Mouse (Mus musculus) kidney, postnatal 10 days (tissue): ENCODE data around the gene Cers6.

Experiments used
- DNase-seq: peaks from one replicate; pipeline ENCODE4 v3.0.0; 2021; ENCODE audit warnings: mixed read lengths

Cers6 gene

DNA sequence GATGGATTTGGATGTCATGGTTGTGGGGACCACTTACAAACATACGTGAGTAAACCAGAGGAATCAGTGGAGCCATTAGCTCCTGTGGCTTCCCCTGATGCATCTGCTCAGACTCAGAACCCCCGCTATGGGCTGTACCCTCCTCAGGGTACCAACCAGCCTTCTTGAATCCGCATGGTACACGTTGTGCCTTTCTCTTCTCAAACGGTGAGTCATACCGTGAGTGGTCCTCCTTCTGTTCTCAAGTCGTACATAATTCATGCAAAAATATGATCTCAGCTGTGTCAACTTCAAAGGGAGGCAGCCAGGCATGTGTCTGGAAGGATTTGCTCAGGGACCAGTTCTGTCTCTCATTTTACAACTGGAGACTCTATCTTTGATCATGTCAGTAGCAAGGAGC is 23.3 kb downstream of the Cers6 start:
- no peak for DNase-seq

DNA sequence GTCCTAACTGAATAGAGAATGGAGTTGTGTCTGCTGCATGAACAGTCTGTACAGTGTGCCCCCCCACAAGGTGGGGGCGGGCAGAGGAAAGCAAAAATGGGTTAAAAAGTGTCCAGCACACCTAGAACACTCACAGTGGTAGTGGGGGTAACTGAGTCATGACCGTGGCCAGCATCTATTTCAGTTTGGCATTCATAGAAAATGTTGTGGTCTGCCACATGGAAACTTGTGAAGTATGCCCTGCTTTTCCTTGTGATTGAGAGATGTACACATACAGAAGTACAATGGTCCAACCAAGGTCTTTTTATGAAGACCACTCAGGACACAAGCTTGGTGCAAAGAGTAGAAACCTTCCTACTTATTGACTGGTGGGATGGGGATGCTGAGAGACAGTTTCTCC is 24.0 kb downstream of the Cers6 start:
- no peak for DNase-seq

DNA sequence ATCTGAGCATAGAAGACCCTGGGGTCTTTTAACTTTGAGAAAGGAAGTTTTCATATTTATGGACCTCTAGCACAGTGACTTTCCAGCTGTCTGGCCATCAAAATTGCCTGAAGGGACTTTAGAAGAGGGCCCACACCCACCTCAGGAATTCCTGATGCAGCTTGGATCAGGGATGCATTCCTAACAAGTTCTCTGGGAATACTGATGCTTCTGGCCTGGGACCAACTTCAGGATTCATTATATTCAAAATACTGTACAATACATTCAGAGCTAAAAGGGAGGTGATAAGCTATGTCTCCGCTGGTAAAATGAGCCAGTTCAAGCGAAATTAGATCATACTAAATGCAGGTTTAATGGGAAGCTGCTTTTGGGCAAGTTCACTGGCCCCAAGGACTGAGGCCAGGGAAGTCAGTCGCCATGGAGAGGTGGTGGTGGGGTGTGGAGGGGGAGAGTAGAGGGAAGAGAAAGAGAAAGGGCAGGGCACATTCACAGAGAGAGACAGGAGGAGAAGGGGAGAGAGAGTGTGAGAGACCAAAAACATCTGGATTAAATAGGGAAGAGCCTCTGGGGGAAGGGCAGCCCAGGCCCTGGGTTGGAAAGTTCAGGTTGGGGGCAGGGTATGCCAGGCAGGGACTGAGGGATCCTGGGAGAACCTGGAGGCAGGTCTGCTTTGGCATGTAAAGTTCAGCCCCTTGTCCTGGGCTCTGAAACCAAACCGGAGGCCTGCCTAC is 24.7 kb downstream of the Cers6 start:
- DNase-seq = peak; percentile 58

DNA sequence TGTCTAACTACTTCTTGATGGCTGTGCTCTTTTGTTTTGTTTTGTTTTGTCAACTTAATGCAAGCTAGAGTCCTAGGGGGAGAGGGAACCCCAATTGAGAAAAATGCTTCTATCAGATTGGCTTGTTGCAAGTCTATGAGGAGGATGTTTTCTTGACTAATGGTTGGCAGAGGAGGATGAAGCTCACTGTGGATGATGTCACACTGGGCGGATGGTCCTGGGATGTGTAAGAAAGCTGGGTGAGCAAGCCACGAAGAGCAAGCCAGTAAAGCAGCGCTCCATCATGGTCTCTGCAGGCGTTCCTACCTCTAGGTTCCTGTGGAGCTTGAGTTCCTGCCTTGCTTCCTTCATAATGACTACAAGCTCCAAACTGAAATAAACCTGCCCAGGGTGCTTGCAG is 25.4 kb downstream of the Cers6 start:
- DNase-seq = no peak

DNA sequence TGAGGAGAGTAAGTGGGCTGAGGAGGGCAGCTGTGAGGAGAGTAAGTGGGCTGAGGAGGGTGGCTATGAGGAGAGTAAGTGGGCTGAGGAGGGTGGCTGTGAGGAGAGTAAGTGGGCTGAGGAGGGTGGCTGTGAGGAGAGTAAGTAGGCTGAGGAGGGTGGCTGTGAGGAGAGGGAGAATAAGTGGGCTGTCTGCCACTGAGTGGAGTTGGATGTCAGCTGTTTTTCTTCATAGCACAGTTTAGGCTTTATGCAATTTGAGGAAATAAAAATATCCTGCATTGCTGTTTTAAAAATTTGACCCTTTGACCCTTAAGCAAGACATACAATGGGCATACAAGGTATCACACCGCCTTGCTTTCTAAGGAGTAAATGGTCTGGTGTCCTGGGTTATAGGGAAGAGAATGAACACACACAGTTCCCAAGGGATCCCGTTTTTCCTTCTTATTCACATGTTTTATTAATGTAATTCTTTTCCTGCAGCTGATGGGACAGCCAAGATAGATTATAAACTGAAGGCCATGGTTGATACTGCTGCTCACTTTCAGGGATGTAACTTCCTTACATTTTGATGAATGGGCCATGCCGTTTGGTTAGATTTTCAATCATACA is 27.0 kb downstream of the Cers6 start:
- DNase-seq = peak; percentile 37

DNA sequence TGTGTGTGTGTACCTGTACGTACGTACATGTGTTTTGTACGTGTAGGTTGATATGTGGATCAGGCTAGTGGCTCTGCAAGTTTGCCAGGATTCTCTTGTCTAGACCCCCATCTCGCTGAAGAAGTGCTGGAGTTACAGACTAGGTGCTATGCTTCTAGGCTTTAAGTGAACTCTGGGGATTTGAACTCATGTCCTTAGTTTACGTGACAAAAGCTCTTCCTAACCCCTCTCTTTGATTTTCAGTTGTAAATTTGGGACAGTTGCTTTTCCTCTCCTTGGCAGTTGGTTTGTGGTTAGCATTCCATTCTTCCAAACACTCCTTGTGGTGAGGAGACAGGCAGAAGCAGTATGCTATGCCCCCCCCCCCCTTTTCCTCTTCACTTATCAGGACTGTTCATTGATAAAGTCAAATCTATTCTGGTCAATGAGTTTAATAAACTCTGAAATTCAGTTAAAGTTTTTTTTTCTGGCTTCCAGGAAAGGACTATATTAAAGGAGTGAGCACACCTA is 28.5 kb downstream of the Cers6 start:
- no peak for DNase-seq

DNA sequence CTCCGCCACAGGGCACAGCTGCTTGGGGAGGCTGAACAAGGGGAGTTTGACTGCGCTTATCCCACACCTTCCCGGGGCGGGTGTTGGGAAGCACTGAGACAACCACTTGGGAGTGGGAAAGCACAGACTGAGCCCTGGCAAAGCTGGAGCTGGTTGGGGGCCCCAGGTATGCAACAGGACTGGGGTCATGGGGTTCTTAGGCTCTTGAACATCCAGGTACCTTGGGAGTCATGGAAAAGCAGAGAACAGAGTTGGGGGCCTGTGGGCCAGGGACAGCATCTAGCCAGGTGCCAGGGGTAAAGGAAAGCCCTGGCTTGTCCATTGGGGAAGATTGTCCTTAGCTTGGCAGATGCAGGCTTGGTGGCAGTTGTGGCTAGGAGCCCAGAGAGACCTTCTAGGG is 31.2 kb downstream of the Cers6 start:
- DNase-seq = no peak

DNA sequence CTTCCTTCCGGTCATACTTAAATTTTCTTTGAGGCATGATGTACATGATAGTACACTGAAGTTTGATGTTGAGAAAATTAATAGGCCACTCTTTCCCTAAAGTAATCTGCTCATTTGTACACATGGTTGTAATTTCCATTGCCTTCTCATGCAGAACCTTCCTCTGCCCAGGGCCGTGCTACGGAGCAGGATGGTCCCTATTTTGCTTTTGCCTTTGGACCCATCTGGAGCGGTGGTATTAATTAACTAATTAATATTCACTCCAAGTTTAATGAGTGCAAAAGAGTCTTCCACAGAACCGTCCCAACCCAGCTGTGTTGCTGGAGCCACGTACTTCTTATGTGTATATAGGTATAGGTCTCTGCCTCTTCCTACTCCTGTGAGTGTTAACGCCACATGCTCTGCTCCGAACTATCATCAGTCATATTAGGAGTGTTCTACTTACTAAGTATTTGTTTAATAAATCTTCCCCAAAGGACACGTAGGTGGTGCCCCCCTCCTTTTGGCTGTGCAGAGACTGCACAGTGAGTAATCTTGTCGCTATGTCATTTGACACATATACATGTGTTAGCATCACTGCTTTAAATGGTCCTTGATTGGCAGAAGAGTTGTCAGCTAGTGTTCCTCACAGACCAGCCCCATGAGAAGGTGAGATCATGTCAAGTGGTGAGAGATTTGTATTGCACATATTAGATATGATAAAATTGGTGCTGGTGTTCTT is 34.0 kb downstream of the Cers6 start:
- DNase-seq = no peak

DNA sequence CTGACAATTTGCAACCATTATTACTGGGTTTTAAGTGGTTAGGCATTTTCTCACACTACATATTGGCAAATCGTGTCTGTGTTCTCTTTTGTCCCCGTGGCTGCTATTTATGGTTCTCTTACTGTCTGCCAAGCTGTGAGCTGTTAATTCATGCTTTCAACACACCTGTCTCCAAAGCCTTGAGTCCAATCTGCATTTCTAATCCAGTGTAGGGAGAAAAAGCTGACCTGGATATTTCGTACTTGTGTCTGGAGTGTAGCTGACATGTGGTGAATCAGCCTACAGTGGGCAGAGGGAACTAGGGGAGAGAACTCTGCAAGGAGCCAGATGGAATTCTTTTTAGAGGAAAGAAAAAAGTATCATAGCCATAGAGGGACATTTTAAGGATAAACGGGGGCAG is 35.0 kb downstream of the Cers6 start:
- DNase-seq = no peak

DNA sequence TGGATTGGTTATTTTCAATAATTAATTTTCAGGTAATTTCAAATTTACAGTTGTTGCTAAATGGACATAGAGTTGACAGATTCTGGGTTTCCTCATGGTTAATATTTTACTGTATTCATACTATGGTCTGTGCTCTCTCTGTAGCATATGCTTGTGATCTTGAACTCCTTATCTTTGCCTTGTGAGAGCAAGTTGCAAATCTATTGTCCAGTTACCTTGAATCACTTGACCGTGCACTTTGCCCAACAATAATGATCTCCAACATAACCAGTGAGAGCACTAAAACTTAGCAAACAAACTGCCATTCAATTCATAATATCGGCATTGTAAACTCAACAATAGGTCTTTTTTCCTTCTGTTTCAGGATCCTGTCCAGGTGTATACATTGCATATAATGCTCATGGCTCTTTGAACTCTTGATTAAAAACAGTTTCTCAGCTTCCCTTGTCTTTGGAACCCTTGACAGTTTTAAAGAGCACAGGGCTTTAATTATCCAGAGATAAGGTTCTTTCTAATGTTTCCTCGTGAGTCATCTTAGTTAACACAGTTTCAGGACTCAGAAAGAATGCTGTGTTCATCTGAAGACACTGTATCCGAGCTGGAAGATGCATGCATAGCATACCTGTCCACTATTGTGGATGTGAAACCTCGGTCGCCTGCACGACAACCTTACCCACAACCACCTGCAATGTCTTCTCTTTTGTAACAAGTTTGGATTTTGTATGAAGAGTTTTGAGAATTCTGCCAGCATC is 38.7 kb downstream of the Cers6 start:
- DNase-seq = no peak

DNA sequence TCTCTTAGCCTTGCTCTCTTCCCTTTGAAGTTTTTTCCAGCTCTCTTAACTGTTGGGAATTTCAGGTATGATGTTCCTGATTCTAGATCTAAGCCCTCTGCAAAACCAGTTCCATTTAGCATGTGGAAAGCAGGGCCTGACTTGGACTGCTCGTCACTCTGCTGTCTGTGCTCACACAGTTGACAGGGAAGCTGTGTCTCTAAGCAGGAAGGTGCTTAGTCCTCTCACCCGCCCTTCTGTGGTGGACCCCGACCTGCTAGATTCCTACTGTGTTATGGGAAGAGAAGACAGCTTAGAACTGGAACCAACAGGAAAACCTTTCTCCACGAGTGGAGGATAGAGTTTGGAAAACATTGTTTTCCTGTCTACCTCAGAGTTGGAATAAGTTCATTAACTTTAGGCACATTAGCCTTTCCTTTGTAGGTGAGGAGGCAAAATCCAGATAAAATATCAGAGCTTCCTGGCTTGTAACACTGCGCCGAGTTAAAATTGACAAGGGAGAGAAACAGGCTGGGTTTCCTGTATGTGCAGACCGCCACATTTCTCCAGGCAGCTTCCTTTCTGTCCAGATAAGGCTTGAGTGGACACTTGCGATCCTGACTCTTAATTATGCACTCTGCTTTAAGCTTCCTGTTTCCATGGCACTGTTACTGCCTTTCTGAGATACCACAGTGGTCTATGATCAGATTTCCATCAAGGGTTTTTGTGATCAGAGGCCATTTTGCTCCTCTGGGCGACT is 39.6 kb downstream of the Cers6 start:
- no peak for DNase-seq

DNA sequence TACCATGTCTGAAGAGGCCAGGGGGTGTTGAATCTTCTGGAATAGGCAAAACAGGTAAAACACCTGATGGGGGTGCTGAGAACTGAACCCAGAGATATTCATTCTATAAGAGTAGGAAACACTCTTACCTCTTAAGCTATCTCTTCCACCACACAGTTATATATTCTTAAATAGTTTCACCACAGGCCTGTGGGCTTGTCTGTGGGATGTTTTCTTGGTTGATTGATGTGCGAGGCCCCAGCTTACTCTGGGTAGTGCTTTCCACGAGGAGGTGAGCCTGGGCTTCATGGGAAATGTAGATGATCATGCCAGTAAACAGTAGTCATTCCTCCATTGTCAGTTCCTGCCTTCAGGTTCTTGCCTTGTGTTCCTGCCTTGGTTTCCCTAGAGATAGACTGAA is 40.5 kb downstream of the Cers6 start:
- no peak for DNase-seq

DNA sequence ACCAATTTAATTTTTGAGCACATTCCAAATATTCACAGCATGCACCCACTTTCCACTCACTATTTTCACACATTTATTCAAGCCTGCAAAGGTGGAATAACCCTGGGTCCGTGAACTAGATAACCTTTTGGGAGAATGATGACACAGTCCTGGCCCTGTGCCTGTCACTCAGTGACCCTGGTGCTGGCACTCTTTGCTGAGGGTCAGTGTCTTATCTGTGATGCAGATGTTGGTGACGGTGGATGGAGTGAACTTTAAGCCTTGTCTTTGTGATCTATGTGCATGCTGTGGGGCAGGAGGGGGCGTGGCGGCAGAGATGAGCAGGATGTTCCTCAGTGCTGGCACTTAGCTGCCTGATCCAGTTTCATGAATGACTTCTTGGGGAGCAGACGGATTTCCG is 41.3 kb downstream of the Cers6 start:
- DNase-seq = no peak

DNA sequence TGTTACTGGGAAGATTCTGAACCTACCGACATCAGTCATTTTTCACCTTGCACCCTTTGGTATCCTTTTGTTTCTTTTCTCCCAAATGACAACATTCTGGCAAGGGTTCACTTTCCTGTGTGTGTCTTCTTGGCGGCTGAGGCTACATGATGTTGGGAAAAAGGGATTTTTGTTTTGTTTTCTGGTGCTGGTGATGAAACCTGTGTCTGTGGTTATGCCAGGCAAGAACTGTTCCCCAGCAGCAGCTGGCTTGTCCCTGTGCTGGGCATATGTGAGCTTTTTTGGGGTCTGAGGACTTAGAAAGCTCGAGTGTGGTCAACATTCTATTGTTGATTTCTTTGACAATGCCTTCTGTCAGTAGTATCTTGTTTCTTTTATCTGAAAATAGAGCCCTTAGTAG is 45.7 kb downstream of the Cers6 start:
- no peak for DNase-seq

DNA sequence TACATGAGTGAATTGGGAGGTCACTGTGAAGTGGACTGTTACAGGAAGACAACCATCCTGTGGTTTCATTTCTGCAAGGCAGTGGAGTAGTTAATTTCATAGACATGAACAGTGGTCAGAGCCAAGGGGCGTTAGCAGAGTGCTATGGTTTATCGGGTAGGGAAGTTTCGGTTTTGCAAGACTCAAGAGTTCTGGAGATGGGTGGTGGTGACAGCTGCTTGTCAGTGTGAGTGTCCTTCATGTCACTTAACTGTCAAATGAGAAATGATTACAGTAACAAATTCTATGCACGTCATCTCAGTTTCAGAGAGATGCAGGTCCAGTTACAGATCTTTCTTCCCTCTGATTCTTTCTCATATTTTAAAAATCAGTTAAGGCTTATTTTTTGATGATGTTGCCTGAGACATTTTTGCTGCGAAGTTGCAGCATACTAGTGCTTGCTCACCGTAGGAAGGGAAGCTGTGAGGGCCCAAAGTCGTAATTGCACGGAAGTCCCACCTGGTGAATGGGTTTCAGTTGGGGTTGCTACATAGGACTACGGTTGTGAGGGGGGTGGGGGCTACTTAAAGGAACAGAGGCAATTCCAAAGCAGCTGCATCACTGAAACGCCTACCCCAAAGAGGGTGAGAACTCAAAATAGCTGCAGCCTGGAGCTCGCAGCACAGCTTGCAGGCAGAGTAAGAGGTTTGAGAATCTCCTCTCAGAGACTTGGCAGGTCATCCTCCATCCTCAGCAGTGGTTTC is 46.7 kb downstream of the Cers6 start:
- DNase-seq = no peak

DNA sequence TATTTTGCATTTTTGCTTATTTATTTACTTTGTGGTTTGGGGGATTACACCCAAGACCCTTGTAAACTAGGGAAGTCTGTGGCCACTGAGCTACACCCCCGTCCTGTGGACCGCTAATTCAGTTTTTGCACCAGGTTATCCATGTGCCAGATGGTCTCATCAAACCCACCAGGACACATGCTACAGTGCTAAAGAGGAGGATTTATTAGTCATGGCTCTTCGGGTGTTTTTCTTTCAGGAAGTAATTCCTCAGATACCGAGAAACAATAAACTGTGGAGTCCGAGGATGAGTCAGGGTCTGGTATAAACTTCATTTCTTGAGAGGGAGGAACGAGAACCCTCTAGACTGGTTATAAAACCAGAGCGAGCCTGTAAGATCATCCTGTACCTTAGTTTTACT is 49.5 kb downstream of the Cers6 start:
- DNase-seq = no peak

DNA sequence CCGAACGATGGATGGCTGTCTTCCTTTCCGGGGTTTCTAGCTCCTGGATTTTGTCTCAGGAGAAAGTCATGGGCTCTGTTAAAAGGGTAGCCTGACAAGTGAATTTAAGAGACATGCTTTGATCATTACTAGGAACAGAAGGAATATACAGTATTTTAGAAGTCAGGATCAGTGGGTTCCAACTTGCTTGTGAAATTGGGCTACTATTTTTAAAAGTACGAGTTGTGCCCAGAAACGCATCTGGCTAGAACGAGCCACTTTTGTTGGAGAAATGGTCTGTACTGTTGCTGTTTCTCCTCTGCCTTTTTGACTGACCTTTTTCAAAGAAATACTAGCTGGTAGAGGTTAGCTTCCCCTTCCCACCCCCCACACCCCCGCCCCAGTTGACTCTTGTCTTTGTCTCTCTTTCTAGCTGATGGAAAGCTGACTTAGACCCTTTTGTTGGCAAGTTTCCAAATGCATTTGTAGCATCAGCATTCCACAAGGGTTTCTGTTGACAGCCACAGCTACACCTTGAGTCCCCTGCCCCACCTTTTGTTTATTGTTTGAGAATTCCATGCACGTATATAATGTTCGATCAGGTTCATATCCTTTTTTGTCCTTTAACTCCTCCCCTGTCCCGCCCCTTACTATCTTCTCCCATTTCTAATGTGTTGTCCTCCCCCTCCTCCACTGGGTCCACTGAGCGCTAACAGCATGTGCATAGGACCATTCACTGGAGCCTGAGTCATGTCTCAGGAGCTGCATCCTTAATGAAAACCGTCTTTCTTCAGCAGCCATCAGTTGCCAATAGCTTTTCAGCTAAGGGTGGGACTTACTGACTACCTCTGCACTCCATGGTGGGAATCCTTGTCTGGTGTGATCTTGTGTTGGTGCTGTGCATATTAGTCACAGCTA is 50.6 kb downstream of the Cers6 start:
- no peak for DNase-seq

DNA sequence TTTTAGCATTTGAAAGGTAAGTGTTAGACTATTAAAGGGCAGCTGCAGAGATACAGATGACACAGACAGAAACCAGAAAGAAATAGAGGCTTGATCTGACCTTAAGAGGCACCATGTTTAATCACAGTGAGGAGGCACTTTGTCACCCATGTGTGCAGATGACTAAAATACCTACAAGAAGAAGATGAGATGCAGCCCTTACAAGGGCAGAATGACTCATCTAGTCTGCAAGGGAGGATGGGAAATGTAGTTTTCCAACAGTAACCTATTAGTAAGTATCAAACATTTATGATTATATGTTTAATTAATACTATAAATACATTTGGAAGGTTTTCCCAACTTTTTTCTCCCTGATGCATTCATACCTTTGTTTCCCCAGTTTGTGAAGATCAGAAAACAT is 54.5 kb downstream of the Cers6 start:
- no peak for DNase-seq

DNA sequence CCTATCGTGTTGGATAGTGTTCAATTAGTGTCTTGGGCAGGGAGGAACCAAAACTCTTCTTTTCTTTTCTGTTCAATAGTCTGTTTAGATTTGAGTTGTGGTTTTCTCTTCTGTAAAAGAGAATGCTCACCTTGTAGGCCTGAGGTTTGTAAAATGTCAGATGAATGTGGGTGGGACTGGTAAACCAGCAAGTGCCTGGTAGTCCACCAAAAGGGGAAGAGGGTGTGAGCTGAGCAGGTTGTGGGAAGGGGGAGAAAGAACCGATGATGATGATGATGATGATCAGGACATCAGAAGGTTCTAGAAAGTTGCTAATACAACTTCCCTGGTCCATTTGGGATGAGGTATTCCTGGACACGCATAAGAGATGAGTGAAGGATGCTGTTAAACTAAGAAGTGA is 55.1 kb downstream of the Cers6 start:
- DNase-seq = no peak

DNA sequence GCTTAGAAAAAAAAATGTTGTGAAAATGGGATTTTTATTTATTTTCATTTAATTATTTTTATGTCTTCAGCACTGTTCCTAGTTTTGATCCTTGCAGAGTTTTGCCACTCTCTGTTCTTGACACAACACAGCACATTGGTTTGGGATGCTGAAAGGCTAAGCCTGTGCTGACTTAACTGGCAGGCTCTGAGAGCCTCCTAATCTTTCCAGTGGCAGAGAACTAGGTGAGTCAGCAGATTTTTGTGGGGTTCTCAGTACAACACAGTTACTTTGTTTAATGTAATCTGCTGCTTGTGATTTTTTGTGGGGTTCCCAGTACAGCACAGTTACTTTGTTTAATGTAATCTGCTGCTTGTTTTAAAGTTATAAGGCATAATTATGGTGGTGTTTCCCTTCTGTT is 55.8 kb downstream of the Cers6 start:
- DNase-seq = no peak

DNA sequence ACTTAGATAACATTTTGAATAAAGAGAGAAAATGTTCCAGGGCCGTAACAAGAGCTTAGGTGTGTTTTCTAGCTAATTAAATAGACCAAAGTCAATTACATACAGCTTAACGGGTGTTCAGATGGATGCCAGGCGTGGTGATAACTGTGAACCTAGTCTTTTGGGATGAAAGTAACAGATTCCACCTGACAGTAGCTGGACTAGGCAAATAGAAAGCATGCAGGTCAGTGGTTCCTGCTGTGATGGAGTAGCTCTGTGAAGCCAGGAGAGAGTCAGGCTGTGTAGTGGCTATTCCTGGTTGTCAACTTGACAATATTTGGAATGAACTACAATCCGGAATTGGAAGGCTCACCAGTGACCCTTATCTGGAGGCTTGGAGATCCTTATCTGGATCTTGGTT is 56.3 kb downstream of the Cers6 start:
- no peak for DNase-seq
